9 mouse cellular contexts compared by ENCODE assay signal in the genomic region with DNA sequence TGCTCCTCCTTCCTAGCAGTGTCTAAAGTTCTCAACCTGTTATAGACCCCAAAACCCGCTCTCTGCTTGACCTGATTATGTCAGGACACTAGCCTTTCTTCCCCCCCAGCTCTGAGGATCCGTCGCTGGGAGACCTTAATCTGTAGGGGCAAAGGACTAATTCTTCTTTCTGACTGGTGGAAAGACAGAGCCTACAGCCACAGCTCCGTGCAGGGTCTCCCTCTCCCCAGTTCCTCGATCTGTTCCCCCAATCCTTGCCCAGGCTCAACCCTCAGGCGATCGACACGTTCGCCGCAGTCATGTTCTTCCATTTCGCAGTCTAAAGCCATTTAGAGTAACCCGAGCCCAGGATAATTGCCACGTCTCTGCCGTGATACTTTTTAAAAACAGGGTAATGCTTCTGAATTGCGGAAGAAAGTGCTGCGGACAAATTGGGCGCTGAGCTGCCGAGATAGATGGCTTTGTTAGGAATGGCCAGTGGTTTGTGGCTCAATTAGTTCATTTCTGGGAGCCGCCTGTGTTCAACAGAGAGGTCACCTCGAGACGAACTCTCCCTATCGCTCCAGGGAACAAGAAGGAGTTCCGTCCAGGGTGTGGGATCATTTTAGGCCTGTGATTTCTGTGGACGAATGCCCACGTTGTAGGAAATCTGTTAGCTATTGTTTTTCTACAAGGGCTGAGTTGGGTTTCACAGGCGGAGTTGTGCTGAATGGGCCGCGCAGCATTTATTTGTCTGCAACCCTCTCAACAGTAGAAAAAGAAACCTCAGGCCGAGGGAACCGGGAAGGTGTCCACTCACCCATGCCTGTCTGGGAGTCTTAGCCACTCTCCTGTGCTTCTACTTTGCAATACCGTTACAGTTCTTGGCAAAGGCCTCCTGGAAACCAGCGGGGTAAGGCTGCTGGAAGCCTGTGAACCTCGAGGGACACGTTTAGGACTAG. TPM values are rescaled to one million over a fixed set of nuclear protein-coding genes. Genes with fewer than 3 reads are reported as not detected.
DNase-seq lines count a peak whose midpoint lies in the region; ATAC-seq and TF ChIP-seq lines count a peak whose summit lies in the region.
"Had no signal": no experiment of that assay in that cellular context is flagged by ENCODE, and none has a peak within 500 bp of the region (broad histone marks: within the 10 kb centered on the region; RNA-seq: fewer than 3 reads in every experiment).

No protein-coding gene starts in this region.

- H3K27me3 ChIP-seq in forebrain, embryonic 13.5 days: peaks cover 100% of the 10 kb centered on the region
- H3K27me3 ChIP-seq in kidney, postnatal 0 days (ENCODE audit: insufficient read depth, low read length): peaks cover 69% of the 10 kb centered on the region
- H3K27me3 ChIP-seq in neural tube, embryonic 13.5 days: peaks cover 100% of the 10 kb centered on the region

- peak overlapping the region; percentile 64 for H3K4me2 ChIP-seq in forebrain, embryonic 13.5 days
- peak overlapping the region; percentile 94 for H3K4me2 ChIP-seq in kidney, postnatal 0 days (ENCODE audit: low read length)
- H3K4me2 ChIP-seq in neural tube, embryonic 13.5 days: peak overlapping the region; percentile 59

- intact Hi-C loops in left cerebral cortex, postnatal 10 days (cut with DNase I): no loop called here

- TF ChIP-seq CTCF in kidney, postnatal 0 days (IDR thresholded peaks at IDR 0.05; ENCODE audit: low read depth): no peak

- whole genome bisulfite sequencing in forebrain, embryonic 13.5 days: under 1% methylated on average over 34 of the region's 34 CpGs
- WGBS in kidney, postnatal 0 days: 11% methylated on average over 34 of the region's 34 CpGs
- 2% methylated on average over 34 of the region's 34 CpGs for WGBS in neural tube, embryonic 13.5 days

- H3K36me3 ChIP-seq in forebrain, embryonic 13.5 days (ENCODE audit: poor library complexity, severe bottlenecking): no peaks in the 10 kb centered on the region
- no peaks in the 10 kb centered on the region for H3K36me3 ChIP-seq in kidney, postnatal 0 days (ENCODE audit: insufficient read depth, low read length)
- no peaks in the 10 kb centered on the region for H3K36me3 ChIP-seq in neural tube, embryonic 13.5 days

- no peaks in the 10 kb centered on the region for H3K9me3 ChIP-seq in forebrain, embryonic 13.5 days (replicated peaks)
- no peaks in the 10 kb centered on the region for H3K9me3 ChIP-seq in kidney, postnatal 0 days (replicated peaks; ENCODE audit: low read length)
- H3K9me3 ChIP-seq in neural tube, embryonic 13.5 days: no peaks in the 10 kb centered on the region

- peak; percentile 4 for DNase-seq in urinary bladder, postnatal 14 days (ENCODE audit: low spot score)
- no peak for DNase-seq in urinary bladder, postnatal 36 days (ENCODE audit: low spot score in 2 of 2)
- no peak for DNase-seq in kidney, postnatal 0 days (ENCODE audit: low spot score)
- no peak for DNase-seq in cerebellum, adult 11 months
- DNase-seq in left cerebral cortex, postnatal 10 days (ENCODE audit: extremely low spot score in 1 of 2, low spot score in 2 of 2): no peak
- no peak for DNase-seq in spleen, adult 18-20 months

- no peak overlapping the region for H3K9ac ChIP-seq in forebrain, embryonic 13.5 days
- no peak overlapping the region for H3K9ac ChIP-seq in kidney, postnatal 0 days (ENCODE audit: low read depth, low read length)
- peak overlapping the region; percentile 55 for H3K9ac ChIP-seq in neural tube, embryonic 13.5 days

- peak; percentile 39; the same call in 1 of the 2 replicates for ATAC-seq in forebrain, embryonic 13.5 days
- ATAC-seq in kidney, postnatal 0 days (replicated peaks; ENCODE audit: low FRiP score, low read depth): no peak
- no peak for ATAC-seq in neural tube, embryonic 13.5 days (ENCODE audit: low read depth)

- H3K4me1 ChIP-seq in forebrain, embryonic 13.5 days: peaks cover 20% of the 10 kb centered on the region
- H3K4me1 ChIP-seq in kidney, postnatal 0 days (replicated peaks; ENCODE audit: insufficient read depth, low read length): no peaks in the 10 kb centered on the region; the same call in 1 of the 2 replicates
- peaks cover 22% of the 10 kb centered on the region; the same call in 1 of the 2 replicates for H3K4me1 ChIP-seq in neural tube, embryonic 13.5 days (replicated peaks)

- H3K27ac ChIP-seq in forebrain, embryonic 13.5 days: no peak overlapping the region
- H3K27ac ChIP-seq in kidney, postnatal 0 days: no peak overlapping the region
- peak overlapping the region; percentile 67 for H3K27ac ChIP-seq in neural tube, embryonic 13.5 days (replicated peaks)

- peak overlapping the region; percentile 41; the same call in 1 of the 2 replicates for H3K4me3 ChIP-seq in forebrain, embryonic 13.5 days
- peak overlapping the region; percentile 55 for H3K4me3 ChIP-seq in kidney, postnatal 0 days (replicated peaks; ENCODE audit: low read depth, low read length)
- peak overlapping the region; percentile 40 for H3K4me3 ChIP-seq in neural tube, embryonic 13.5 days

RNA-seq across cellular contexts. Expression of a gene that starts 0.8 kb away (rescaled TPM):
- polyA plus RNA-seq in forebrain, embryonic 13.5 days (2015; fragmentation: Nextera tagmentation; extraction: Ambion mirVana): 0.22 and 0.42 TPM in 2 replicates
- 0.26 and 0.46 TPM in 2 replicates for polyA plus RNA-seq in kidney, postnatal 0 days (2015; fragmentation: Nextera tagmentation; extraction: Ambion mirVana)
- 8.8 and 13.9 TPM in 2 replicates for polyA plus RNA-seq in neural tube, embryonic 13.5 days (2015; fragmentation: Nextera tagmentation; extraction: Ambion mirVana)
- under 1 TPM; 0.15 to 0.26 TPM for total RNA-seq in left cerebral cortex, postnatal 10 days (2021)
- total RNA-seq: neutrophil, adult 5-6 weeks had no signal
